Mouse (Mus musculus): ENCODE results near the gene Klf12. TPM values are rescaled to one million over a fixed set of nuclear protein-coding genes. Genes with fewer than 3 reads are reported as not detected.
"Not testable (repeated sequence)": the region's sequence is repeated elsewhere in the genome, so short reads cannot be mapped to it uniquely, and the experiment has no call there.

Klf12 gene
- polyA plus RNA-seq, 1 experiment, result 3.1 TPM

GRCm38 (mm10) chr14:99885562-99885961 lies 398.9 kb downstream of the Klf12 start:
- DNase-seq (ENCODE audit: low read depth), result no peak

- no peak for DNase-seq (ENCODE audit: low read depth)
Observed at GRCm38 (mm10) chr14:99885128-99885527, 399.4 kb downstream of the Klf12 start.

GRCm38 (mm10) chr14:99876791-99877578 lies 407.5 kb downstream of the Klf12 start:
- no peak for DNase-seq (ENCODE audit: low read depth)

- DNase-seq (ENCODE audit: low read depth), result no peak
Observed at GRCm38 (mm10) chr14:99873725-99874124, 410.8 kb downstream of the Klf12 start.

- DNase-seq (ENCODE audit: low read depth), result no peak
Observed at GRCm38 (mm10) chr14:99856158-99857011, 428.1 kb downstream of the Klf12 start.

- not testable (repeated sequence) for DNase-seq (ENCODE audit: low read depth)
Observed at GRCm38 (mm10) chr14:99854467-99854807, 430.0 kb downstream of the Klf12 start.

GRCm38 (mm10) chr14:99853769-99854466 lies 430.6 kb downstream of the Klf12 start:
- DNase-seq (ENCODE audit: low read depth), result not testable (repeated sequence)

GRCm38 (mm10) chr14:99850350-99850749 lies 434.1 kb downstream of the Klf12 start:
- DNase-seq (ENCODE audit: low read depth), result no peak

GRCm38 (mm10) chr14:99847502-99847901 lies 437.0 kb downstream of the Klf12 start:
- DNase-seq (ENCODE audit: low read depth), result no peak

- DNase-seq (ENCODE audit: low read depth), result no peak
Observed at GRCm38 (mm10) chr14:99826713-99827112, 457.8 kb downstream of the Klf12 start.
